Mouse (Mus musculus) liver, adult 2 months (tissue): ENCODE measurements around the gene Dusp12. TPM values are rescaled to one million over a fixed set of nuclear protein-coding genes. Genes with fewer than 3 reads are reported as not detected.

Experiments used
- DNase-seq: peaks from one replicate; pipeline ENCODE4 v3.0.0-alpha.2; 2011; ENCODE audit warnings: low read depth, low spot score; ENCODE audit errors: extremely low read depth
- H3K27ac ChIP-seq: fragments of 200-500 bp; replicated peaks from 2 replicates; pipeline ENCODE4 v1.5.1; 2012; ENCODE audit warnings: low read depth, mild to moderate bottlenecking, control low read depth, inconsistent platforms, low read length; ENCODE audit not compliant: insufficient read depth
- H3K27me3 ChIP-seq: fragments of 200-500 bp; 2 replicates; pipeline ENCODE4 v1.6.1; 2012; ENCODE audit warnings: mild to moderate bottlenecking, moderate library complexity, low read length, inconsistent platforms; ENCODE audit not compliant: control insufficient read depth, insufficient read depth
- H3K36me3 ChIP-seq: fragments of 200-500 bp; 2 replicates; pipeline ENCODE4 v1.6.1; 2012; ENCODE audit warnings: low read length, inconsistent platforms; ENCODE audit not compliant: control insufficient read depth, insufficient read depth
- H3K4me1 ChIP-seq: fragments of 200-500 bp; 2 replicates; pipeline ENCODE4 v1.6.1; 2011; ENCODE audit warnings: low read length; ENCODE audit not compliant: control insufficient read depth, insufficient read depth
- H3K4me3 ChIP-seq: fragments of 200-500 bp; 2 replicates; pipeline ENCODE4 v1.5.1; 2011; ENCODE audit warnings: low read depth, mild to moderate bottlenecking, control low read depth, low read length, moderate library complexity; ENCODE audit not compliant: insufficient read depth
- H3K79me2 ChIP-seq: fragments of 200-500 bp; 2 replicates; pipeline ENCODE4 v1.6.1; 2012; ENCODE audit warnings: inconsistent platforms, mild to moderate bottlenecking, low read length, moderate library complexity; ENCODE audit not compliant: control insufficient read depth, insufficient read depth
- H3K9ac ChIP-seq: fragments of 200-500 bp; 2 replicates; pipeline ENCODE4 v1.6.1; 2012; ENCODE audit warnings: low read depth, mild to moderate bottlenecking, control low read depth, inconsistent platforms, low read length
- CTCF ChIP-seq: fragments of 200-500 bp; IDR thresholded peaks from 2 replicates; pipeline ENCODE4 v1.5.1; 2011; ENCODE audit warnings: low read depth, low read length, control low read depth
- POLR2A ChIP-seq: fragments of 200-500 bp; IDR thresholded peaks from 2 replicates; pipeline ENCODE4 v1.6.1; 2011; ENCODE audit warnings: low read length, control low read depth; ENCODE audit not compliant: insufficient read depth; ENCODE audit errors: extremely low read depth
- WGBS: fragments of 180-500 bp; shearing (Covaris S2); methylation state at CpG from one replicate; pipeline ENCODE4 v1.1.7; 2018; 5-methylcytosine and 5-hydroxymethylcytosine counted together
- polyA plus RNA-seq: library from polyadenylated mRNA; depleted of rRNA; stranded (reverse); fragments of >200 nt; gene quantifications from 2 replicates; pipeline ENCODE4 v1.2.3, GENCODE M21; 2012
- total RNA-seq: library from RNA; depleted of rRNA; stranded (reverse); fragments of >200 nt; gene quantifications from 2 replicates; pipeline ENCODE4 v1.2.3, GENCODE M21; 2014

Dusp12 gene
- total and polyA plus RNA-seq, 2 experiments = 17.2 to 36.2 TPM

DNA sequence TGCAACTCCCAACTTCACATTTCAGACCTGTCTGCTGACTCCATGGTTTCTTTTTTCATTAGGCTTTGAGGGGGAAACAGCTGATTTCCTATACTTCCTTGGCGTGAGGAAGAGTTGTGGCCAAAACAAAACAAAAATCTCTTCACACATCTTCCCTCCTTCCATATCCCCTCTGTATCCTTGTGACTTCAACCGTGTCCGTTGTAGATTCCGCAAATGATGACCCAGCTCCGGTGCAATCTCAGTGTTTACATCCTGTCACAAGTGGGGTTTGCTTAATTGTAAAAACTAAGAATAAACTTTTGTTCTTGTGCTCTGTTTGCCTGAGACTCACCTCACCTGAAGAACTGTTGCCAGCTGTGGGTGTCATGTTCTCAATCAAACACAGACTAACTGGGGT lies 18.1 kb upstream of the Dusp12 start:
- no peak for TF ChIP-seq POLR2A
- TF ChIP-seq CTCF = no peak
- Histone ChIP-seq H3K27ac (no peak overlapping the region), H3K36me3 (no peaks in the 10 kb centered on the region), H3K27me3 (peaks cover 8% of the 10 kb centered on the region), H3K4me1 (no peaks in the 10 kb centered on the region), H3K79me2 (no peaks in the 10 kb centered on the region), H3K9ac (no peak overlapping the region), H3K4me3 (no peak overlapping the region)
- 57% methylated on average over 5 of the region's 5 CpGs for WGBS
- DNase-seq = peak; percentile 36

DNA sequence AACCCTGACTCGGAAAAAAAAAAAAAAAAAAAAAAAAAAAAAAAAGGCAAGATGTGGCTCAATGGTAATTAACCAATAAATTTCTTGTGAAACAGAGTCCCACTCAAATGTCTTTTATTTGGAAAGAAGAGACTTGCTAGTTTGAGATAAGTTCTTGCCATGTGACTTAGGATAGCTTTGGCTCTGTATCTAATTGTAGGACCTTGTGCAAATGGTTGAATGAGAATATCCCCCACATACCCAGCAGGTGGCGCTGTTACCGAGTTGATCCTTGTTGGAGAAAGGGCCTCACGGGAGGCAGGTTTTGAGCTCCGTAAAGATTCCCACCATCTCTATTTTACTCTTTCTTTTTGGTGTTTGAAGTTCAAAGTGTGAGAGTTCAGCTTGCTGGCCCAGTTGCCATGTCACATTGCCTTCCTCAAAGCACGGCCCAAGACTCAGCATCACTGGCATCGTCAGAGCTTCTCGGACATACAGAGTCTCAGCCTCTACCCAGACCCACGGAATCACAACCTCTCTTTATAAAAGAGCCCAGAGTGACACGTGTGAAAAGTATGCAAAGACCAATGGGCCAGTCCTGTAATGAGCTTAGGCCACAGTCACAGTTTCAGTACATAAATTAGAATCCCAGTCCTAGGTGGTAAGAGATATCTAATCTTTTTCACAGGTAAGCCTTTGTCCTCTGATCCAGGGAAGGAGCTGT lies 16.3 kb upstream of the Dusp12 start:
- Histone ChIP-seq H3K27ac (no peak overlapping the region), H3K9ac (no peak overlapping the region), H3K36me3 (no peaks in the 10 kb centered on the region), H3K4me1 (no peaks in the 10 kb centered on the region; the same call in 1 of the 2 replicates), H3K79me2 (no peaks in the 10 kb centered on the region), H3K4me3 (no peak overlapping the region), H3K27me3 (no peaks in the 10 kb centered on the region)
- TF ChIP-seq CTCF (peak; percentile 76), POLR2A (no peak)
- 36% methylated on average over 10 of the region's 10 CpGs for WGBS
- DNase-seq = peak; percentile 70

DNA sequence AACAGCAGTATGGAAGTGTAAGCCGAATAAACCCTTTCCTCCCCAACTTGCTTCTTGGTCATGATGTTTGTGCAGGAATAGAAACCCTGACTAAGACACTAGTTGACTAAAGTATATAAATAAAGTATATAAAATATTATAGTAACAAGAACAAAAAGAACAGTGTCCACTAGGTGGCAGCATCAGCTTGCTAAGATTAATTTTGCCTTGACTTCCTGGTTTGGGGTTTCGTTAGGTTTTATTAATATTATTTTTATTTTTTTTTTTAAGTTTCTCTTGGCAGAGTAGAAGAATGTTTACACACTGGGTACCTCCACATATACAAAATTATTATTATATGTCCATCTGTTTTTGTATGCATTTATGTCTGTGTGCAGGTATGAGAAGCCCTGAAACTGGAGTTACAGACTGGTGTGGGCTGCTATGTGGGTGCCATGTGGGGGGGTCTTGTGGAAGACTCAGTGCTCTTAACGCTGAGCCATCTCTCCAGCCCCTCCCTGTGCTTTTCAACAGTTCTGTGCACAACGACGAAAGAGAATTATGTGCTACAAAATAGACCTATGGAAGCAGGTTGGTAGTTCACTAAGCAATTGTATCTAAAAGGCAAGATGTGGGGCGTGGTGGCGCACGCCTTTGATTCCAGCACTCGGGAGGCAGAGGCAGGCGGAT lies 15.6 kb upstream of the Dusp12 start:
- Histone ChIP-seq H3K36me3 (no peaks in the 10 kb centered on the region), H3K4me1 (no peaks in the 10 kb centered on the region; the same call in 1 of the 2 replicates), H3K9ac (peak overlapping the region; percentile 55; the same call in 1 of the 2 replicates), H3K4me3 (no peak overlapping the region), H3K79me2 (no peaks in the 10 kb centered on the region), H3K27me3 (no peaks in the 10 kb centered on the region), H3K27ac (no peak overlapping the region)
- TF ChIP-seq CTCF = peak; percentile 48
- no peak for TF ChIP-seq POLR2A
- DNase-seq = peak; percentile 56
- WGBS = 21% methylated on average over 10 of the region's 10 CpGs

- no peaks in the 10 kb centered on the region for H3K36me3 ChIP-seq
- no peak overlapping the region for H3K9ac ChIP-seq
- H3K79me2 ChIP-seq = no peaks in the 10 kb centered on the region
- peaks cover 1% of the 10 kb centered on the region; the same call in 1 of the 2 replicates for H3K4me1 ChIP-seq
- H3K27me3 ChIP-seq = no peaks in the 10 kb centered on the region
- no peak overlapping the region for H3K27ac ChIP-seq
- no peak for TF ChIP-seq POLR2A
- TF ChIP-seq CTCF = no peak
- DNase-seq = peak; percentile 47
- 52% methylated on average over 16 of the region's 16 CpGs for WGBS
- H3K4me3 ChIP-seq = no peak overlapping the region
Measured at GRCm38 (mm10) chr1:170898413-170899075, 13.2 kb upstream of the Dusp12 start.

GRCm38 (mm10) chr1:170896651-170897281 lies 11.4 kb upstream of the Dusp12 start:
- no peak overlapping the region for H3K27ac ChIP-seq
- no peaks in the 10 kb centered on the region for H3K27me3 ChIP-seq
- H3K4me3 ChIP-seq = no peak overlapping the region
- H3K79me2 ChIP-seq = no peaks in the 10 kb centered on the region
- TF ChIP-seq CTCF (no peak), POLR2A (no peak)
- H3K36me3 ChIP-seq = no peaks in the 10 kb centered on the region
- no peak overlapping the region for H3K9ac ChIP-seq
- peaks cover 1% of the 10 kb centered on the region; the same call in 1 of the 2 replicates for H3K4me1 ChIP-seq
- DNase-seq = no peak
- 74% methylated on average over 5 of the region's 5 CpGs for WGBS
